Mouse (Mus musculus) midbrain, embryonic 15.5 days (tissue): Measurements from ENCODE around the gene Sart3. TPM values are rescaled to one million over a fixed set of nuclear protein-coding genes. Genes with fewer than 3 reads are reported as not detected.
A peak's percentile ranks its signal among the peaks of the same experiment; 100 is the strongest.

ENCODE experiments used
- ATAC-seq: fragments of 200-750 bp; cut with Nextera tagmentation; replicated peaks from 2 replicates; pipeline ENCODE4 v1.8.0; 2017; ENCODE audit warnings: moderate TSS enrichment
- H3K27ac ChIP-seq: fragments of 300-500 bp; sonication (generic); 2 replicates; pipeline ENCODE4 v1.5.1; 2015; ENCODE audit warnings: mild to moderate bottlenecking, inconsistent platforms
- H3K27me3 ChIP-seq: fragments of 300-500 bp; sonication (generic); replicated peaks from 2 replicates; pipeline ENCODE4 v1.6.1; 2015; ENCODE audit warnings: inconsistent platforms
- H3K36me3 ChIP-seq: fragments of 300-500 bp; sonication (generic); replicated peaks from 2 replicates; pipeline ENCODE4 v1.6.1; 2015; ENCODE audit warnings: inconsistent platforms
- H3K4me1 ChIP-seq: fragments of 300-500 bp; sonication (generic); 2 replicates; pipeline ENCODE4 v1.6.1; 2015; ENCODE audit warnings: inconsistent platforms
- H3K4me2 ChIP-seq: fragments of 300-500 bp; sonication (generic); 2 replicates; pipeline ENCODE4 v1.6.1; 2015; ENCODE audit warnings: inconsistent platforms, mild to moderate bottlenecking, moderate library complexity
- H3K4me3 ChIP-seq: fragments of 300-500 bp; sonication (generic); 2 replicates; pipeline ENCODE4 v1.5.1; 2015; ENCODE audit warnings: mild to moderate bottlenecking, inconsistent platforms
- H3K9ac ChIP-seq: fragments of 300-500 bp; sonication (generic); 2 replicates; pipeline ENCODE4 v1.6.1; 2015; ENCODE audit warnings: mild to moderate bottlenecking, inconsistent platforms
- H3K9me3 ChIP-seq: fragments of 300-500 bp; sonication (generic); 2 replicates; pipeline ENCODE4 v1.6.1; 2016; ENCODE audit warnings: inconsistent platforms
- WGBS: fragments of 180-500 bp; shearing (Covaris S2); methylation state at CpG from one replicate; pipeline ENCODE4 v1.1.7; 2015; ENCODE audit warnings: mixed read lengths; 5-methylcytosine and 5-hydroxymethylcytosine counted together
- polyA plus RNA-seq: library from polyadenylated mRNA; unstranded; fragments of >200 nt; fragmentation: Nextera tagmentation; extraction: Ambion mirVana; gene quantifications from 2 replicates; pipeline ENCODE4 v1.2.1, GENCODE M21; 2015

Sart3 gene
- polyA plus RNA-seq, 1 experiment from 2014 or later = 57.5 TPM

DNA sequence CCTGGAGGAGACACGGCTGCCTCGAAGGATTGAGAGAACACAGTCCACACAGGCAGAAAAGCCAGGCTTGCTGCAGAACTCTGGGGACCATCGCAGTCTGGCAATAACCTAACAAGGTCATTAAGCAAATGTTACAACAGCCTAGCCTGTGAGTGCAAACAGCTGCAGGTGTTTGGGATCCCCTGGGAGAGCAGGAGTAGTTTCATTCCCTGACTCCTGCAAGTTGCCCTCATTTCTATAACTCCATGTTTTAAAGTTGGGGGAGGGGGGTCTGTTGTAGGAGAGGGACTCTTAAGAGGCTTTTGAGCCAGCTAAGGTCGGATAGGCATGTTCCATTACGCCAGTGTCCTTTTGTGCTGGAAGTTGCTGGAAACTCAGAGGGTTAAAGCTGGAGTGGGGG is 77.9 kb downstream of the Sart3 start:
- ATAC-seq = no peak
- 47% methylated on average over 5 of the region's 5 CpGs for WGBS
- peaks cover 17% of the 10 kb centered on the region for H3K4me1 ChIP-seq
- H3K4me2 ChIP-seq = no peak overlapping the region
- H3K4me3 ChIP-seq = no peak overlapping the region
- no peaks in the 10 kb centered on the region for H3K36me3 ChIP-seq
- no peaks in the 10 kb centered on the region for H3K9me3 ChIP-seq
- H3K27ac ChIP-seq = peak overlapping the region; percentile 49; the same call in 1 of the 2 replicates
- no peaks in the 10 kb centered on the region for H3K27me3 ChIP-seq
- H3K9ac ChIP-seq = no peak overlapping the region

DNA sequence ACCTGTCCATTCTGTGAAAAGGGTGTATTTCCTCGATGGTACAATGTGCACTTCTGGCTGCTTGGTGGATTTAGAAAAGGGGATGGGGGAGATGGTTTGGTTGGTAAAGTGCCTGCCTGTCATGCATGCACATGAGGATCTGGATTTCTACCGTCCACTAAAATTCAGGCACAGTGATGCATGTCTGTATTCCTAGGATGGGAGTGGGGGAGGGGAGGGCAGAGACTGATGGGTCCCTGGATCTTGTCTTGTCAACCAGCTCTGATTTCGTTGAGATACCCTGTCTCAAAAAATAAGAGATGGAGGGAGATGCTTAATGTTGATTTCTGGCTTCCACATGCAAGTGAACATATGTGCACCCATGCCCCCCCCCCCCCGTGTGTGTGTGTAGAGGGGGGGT is 78.3 kb downstream of the Sart3 start:
- Histone ChIP-seq H3K27me3 (no peaks in the 10 kb centered on the region), H3K4me2 (no peak overlapping the region), H3K4me3 (no peak overlapping the region), H3K27ac (no peak overlapping the region), H3K9me3 (no peaks in the 10 kb centered on the region), H3K9ac (no peak overlapping the region), H3K4me1 (peaks cover 17% of the 10 kb centered on the region), H3K36me3 (no peaks in the 10 kb centered on the region)
- no peak for ATAC-seq
- 54% methylated on average over 4 of the region's 4 CpGs for WGBS

DNA sequence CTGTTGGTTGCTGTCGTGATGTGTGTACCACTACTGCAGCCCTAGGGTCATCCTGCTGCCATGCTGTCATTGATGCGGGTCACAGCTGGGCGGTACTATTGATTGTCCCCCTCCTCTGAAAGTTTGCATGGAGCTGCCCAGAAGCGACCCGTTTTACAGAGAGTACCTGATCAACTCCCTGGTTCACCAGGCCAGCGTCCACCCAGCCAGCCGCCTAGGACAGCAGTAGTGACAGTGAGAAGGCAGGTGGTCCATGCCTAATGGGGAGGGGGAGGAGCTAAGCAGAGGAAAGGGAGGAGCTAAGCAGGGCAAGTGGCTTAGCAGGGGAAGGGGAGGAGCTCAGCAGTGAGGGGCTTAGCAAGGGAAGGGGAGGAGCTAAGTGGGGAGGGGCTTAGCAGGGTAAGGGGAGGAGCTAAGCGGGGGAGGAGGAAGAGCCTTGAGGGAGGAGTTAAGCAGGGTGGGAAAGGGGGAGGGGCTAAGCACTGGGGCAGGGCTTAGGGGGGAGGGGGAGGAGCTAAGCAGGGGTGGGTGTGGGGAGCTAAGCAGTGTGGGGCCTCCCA is 79.0 kb downstream of the Sart3 start:
- Histone ChIP-seq H3K36me3 (no peaks in the 10 kb centered on the region), H3K9me3 (no peaks in the 10 kb centered on the region), H3K27ac (no peak overlapping the region), H3K27me3 (no peaks in the 10 kb centered on the region), H3K9ac (no peak overlapping the region), H3K4me2 (no peak overlapping the region), H3K4me3 (no peak overlapping the region), H3K4me1 (peaks cover 20% of the 10 kb centered on the region)
- ATAC-seq = no peak
- 95% methylated on average over 8 of the region's 8 CpGs for WGBS

Other genes with a start within 250 kb of the Sart3 start
- 2.0 and 2.8 TPM in 2 replicates for gene Cmklr1, start 122.1 kb downstream of the Sart3 start, polyA plus RNA-seq
- not detected in 2 replicates for gene 1700069L16Rik, start 47.7 kb downstream of the Sart3 start, polyA plus RNA-seq
- 10.4 and 10.7 TPM in 2 replicates for gene Ficd, start 36.7 kb downstream of the Sart3 start, polyA plus RNA-seq
- 75.4 and 78.4 TPM in 2 replicates for gene Iscu, start 238 bp upstream of the Sart3 start, polyA plus RNA-seq
- 5.7 and 6.3 TPM in 2 replicates for gene Tmem119, start 28.0 kb upstream of the Sart3 start, polyA plus RNA-seq
- 2.4 and 2.8 TPM in 2 replicates for gene Selplg, start 60.1 kb upstream of the Sart3 start, polyA plus RNA-seq
- 198 and 206 TPM in 2 replicates for gene Coro1c, start 136.2 kb upstream of the Sart3 start, polyA plus RNA-seq
- gene Ssh1, start 221.4 kb upstream of the Sart3 start, polyA plus RNA-seq = 11.7 and 15.1 TPM in 2 replicates
- not detected in 2 replicates for gene Dao, start 231.2 kb upstream of the Sart3 start, polyA plus RNA-seq